Mouse (Mus musculus) erythroid progenitor cell, adult 5-6 weeks (primary cell): Measurements from ENCODE around the gene Adra1b. TPM values are rescaled to one million over a fixed set of nuclear protein-coding genes. Genes with fewer than 3 reads are reported as not detected.

Experiments
- ATAC-seq: replicated peaks from 2 replicates; pipeline ENCODE4 v1.8.0; 2016; ENCODE audit warnings: moderate number of reproducible peaks, mild to moderate bottlenecking, moderate TSS enrichment, inconsistent platforms; ENCODE audit not compliant: poor library complexity, low FRiP score, severe bottlenecking
- total RNA-seq, 2 experiments: library from RNA; stranded (forward) in 1 of 2; stranded (reverse) in 1 of 2; fragments of 150-400 nt in 1 of 2; fragments of 186-747, 209-891 nt in 1 of 2; gene quantifications; 2 replicates each; pipeline versions ENCODE4 v1.2.3 to v1.2.4; 2015 to 2017; ENCODE audit warnings: low replicate concordance in 2 of 2

The Adra1b gene
- total RNA-seq, 2 experiments from 2014 or later = not detected

DNA sequence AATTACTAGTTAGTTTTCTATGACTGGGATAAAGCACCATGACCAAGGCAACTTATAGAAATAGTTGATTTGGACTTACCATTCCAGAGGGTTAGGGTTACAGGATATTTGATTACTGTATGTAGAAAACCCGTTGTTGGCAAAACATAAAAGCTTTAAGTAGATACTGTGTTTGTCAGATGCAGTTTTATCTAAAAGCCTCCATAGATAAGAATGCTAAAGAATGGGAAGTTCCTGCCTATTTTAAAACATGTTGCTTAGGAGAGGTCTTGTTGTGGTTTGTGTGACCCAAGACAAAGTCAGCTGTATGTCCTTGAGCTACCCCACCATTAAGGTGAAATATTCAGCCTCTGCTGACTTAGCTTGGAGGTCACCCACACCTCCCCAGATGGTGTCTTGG, 146.4 kb downstream of the Adra1b start:
- no peak for ATAC-seq

DNA sequence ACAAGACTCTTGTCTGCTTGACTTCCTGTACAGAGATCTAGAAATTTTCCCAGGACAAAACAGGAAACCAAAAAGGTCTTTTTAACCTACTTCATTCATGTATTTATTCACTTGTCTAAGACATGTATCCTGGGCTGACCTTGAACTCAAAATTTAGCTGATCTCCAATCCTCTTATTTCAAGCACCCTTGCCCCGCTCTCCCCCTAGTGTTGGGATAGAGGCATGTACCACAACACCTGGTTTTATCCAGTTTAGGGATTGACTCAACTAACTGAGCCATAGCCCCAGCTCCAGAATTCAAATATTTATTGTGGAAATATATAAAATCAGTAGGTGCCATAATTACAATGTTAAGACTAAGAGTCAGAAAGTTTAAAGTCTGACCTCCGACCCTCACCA, 149.5 kb downstream of the Adra1b start:
- no peak for ATAC-seq

DNA sequence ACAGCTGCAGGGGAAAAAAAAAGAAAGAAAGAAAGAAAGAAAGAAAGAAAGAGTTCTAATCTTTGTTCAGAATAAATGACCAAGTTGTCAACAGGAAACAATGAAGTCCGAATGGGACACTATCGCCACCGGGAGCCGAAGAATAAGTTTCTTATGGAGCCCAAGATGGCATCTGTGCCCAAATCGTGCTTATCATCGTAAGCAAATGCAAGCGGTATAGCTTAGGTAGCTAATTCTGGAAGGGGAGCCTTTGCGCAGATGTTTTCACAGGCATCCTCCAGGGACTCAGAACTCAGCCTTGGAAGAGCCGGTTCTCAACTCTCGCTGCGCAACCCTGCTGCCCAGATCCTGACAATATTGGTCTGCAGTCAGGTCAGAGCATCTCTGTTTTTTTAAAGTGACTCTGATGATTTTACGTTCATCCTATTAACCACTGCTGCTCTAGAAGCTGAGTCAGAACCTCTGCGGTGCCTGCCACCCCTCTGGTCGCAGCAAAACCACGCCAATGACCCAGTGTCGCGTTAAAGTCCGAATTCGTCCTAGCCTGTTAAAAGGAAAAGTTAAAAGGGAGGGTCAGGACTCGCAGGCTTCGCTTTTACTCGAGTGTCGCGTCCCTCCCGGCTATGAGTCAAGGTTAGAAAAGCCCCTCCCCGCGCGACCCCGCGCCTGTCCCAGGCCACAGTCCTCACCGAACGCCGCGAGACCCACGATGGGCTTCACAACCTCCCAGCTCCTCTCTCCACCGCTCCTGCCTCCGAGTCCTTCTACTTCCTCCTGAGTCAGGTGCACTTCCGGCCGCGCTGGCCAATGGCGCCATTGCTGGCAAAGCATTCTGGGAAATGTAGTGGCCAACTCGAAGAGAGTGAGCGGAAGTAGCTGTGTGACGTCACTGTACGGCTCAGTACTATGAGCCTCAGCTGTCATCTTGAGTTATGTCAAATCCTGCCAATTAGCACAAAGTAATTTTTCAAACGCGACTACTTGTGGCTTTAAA, 153.5 kb downstream of the Adra1b start, which contains the start of gene Ttc1:
Gene Ttc1 (minus strand): TSS at position 776 of the 994 bp plus-strand sequence.
- ATAC-seq = peak; percentile 100

DNA sequence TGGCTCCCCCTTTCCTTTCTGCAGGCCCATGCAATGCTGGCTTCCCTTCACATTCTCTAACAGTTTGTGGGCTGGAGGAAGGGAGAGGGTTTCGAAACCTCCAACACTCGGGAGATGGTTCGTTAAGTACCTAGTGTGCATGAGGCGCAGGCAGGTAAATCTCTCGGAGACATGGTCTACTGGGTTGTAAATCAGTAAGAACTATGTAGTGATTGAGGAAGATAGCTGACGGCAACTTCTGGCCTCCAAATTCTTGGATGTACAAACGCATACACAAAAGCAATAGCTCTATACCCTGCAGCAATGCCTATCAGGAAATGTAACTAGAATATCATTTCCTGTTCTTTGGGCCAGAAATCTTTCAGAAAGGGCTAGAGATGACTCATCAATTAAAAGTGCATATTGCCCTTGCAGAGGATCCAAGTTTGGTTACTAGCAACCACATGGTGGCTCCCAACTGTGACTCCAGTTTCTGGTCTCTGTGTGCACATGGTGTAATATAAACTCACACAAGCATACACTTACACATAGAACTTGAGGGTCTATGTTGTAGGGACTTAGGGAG, 172.2 kb downstream of the Adra1b start:
- ATAC-seq = no peak

DNA sequence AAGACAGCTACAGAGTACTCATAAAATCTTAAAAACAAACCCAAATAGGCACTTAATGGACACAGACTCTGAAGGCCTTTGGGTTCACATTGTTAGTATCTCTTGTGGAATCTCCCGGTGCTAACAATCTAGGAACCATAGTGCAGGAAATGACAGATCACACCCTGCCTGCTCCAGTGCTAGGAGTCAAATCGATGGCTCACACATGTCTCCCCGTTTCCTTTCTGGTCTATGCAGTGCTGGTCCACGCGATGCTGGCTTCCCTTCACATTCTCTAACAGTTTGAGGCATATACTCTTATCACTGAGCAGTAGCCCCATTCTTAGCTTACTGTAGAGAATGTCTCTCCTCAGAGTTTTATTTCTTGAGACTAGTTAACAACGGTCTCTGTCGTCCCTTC, 173.2 kb downstream of the Adra1b start:
- no peak for ATAC-seq

Other genes starting within 250 kb of the Adra1b start
- 67.0 and 91.8 TPM in 2 replicates for gene Pwwp2a, start 219.2 kb downstream of the Adra1b start, total RNA-seq (2015; ENCODE audit: low replicate concordance)
- gene Pwwp2a, start 219.2 kb downstream of the Adra1b start, total RNA-seq (2017; ENCODE audit: low replicate concordance) = 77.2 and 90.6 TPM in 2 replicates
- gene Ttc1, start 153.2 kb downstream of the Adra1b start, total RNA-seq (2015; ENCODE audit: low replicate concordance) = 15.5 and 41.4 TPM in 2 replicates
- 11.3 and 23.1 TPM in 2 replicates for gene Ttc1, start 153.2 kb downstream of the Adra1b start, total RNA-seq (2017; ENCODE audit: low replicate concordance)